21 mouse cellular contexts compared by ENCODE assay signal in the genomic region with DNA sequence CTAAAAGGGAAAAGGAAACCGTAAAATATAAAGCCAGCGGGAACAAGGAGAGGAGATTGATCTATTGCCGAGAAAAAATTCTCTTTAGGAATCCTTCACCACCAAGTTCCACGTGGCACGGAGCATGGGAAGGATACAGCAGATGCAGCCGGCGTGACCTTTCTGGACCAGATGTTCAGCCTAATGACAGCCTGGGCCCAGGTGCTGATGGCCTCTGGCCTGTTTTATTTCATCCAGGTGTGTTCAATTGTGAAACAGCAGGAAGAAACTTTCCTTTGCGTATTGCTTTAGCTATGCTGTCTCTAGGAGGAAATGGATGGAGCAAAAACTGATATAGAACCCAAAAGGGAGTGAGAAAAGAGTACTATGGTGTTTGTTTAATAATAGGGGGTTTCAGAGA. TPM values are rescaled to one million over a fixed set of nuclear protein-coding genes. Genes with fewer than 3 reads are reported as not detected.
DNase-seq lines count a peak whose midpoint lies in the region; ATAC-seq and TF ChIP-seq lines count a peak whose summit lies in the region.
"Had no signal": no experiment of that assay in that cellular context is flagged by ENCODE, and none has a peak within 500 bp of the region (broad histone marks: within the 10 kb centered on the region; RNA-seq: fewer than 3 reads in every experiment).

No protein-coding gene starts in this region.

- no peak overlapping the region for H3K9ac ChIP-seq in heart, embryonic 13.5 days
- no peak overlapping the region for H3K9ac ChIP-seq in stomach, embryonic 14.5 days (replicated peaks; ENCODE audit: low read depth, low read length)
- H3K9ac ChIP-seq: embryonic facial prominence, embryonic 13.5 days; midbrain, embryonic 13.5 days had no signal

- 62% methylated on average over 8 of the region's 8 CpGs for WGBS in heart, embryonic 13.5 days
- 40% methylated on average over 8 of the region's 8 CpGs for WGBS in stomach, embryonic 14.5 days

- no peak for DNase-seq in heart, postnatal 25 days (ENCODE audit: low spot score)
- peak; percentile 33 for DNase-seq in kidney, postnatal 10 days
- DNase-seq in thymus, postnatal 10 days (ENCODE audit: low spot score in 2 of 2), result no peak
- DNase-seq in spleen, postnatal 36 days (ENCODE audit: low spot score in 2 of 2), result no peak
- DNase-seq: adrenal gland, postnatal 36 days; gastrocnemius, postnatal 25 days; heart, postnatal 14 days; thymus, adult 2 months had no signal

- no peak for ATAC-seq in heart, embryonic 13.5 days (ENCODE audit: extremely low read depth, insufficient number of reproducible peaks, low FRiP score, low TSS enrichment)
- ATAC-seq in stomach, embryonic 14.5 days (ENCODE audit: insufficient number of reproducible peaks, insufficient read depth, low FRiP score, low read depth), result peak; percentile 46
- ATAC-seq in cerebellum, adult (ENCODE audit: insufficient number of reproducible peaks, low FRiP score, low TSS enrichment), result no peak
- ATAC-seq: midbrain, embryonic 13.5 days had no signal

- H3K4me3 ChIP-seq in heart, embryonic 13.5 days, result no peak overlapping the region
- H3K4me3 ChIP-seq in embryonic fibroblast, embryonic 13.5 days (ENCODE audit: insufficient read depth, low read length), result no peak overlapping the region
- no peak overlapping the region for H3K4me3 ChIP-seq in stomach, embryonic 14.5 days (ENCODE audit: low read depth, low read length)
- H3K4me3 ChIP-seq: embryonic facial prominence, embryonic 13.5 days; forebrain, embryonic 10.5 days; midbrain, embryonic 13.5 days had no signal

- H3K4me2 ChIP-seq in heart, embryonic 13.5 days, result no peak overlapping the region
- H3K4me2 ChIP-seq in stomach, embryonic 14.5 days (replicated peaks; ENCODE audit: low read depth, low read length), result no peak overlapping the region
- H3K4me2 ChIP-seq: embryonic facial prominence, embryonic 13.5 days; midbrain, embryonic 13.5 days had no signal

- peak overlapping the region; percentile 48; the same call in 1 of the 2 replicates for H3K27ac ChIP-seq in heart, embryonic 13.5 days (replicated peaks)
- H3K27ac ChIP-seq in embryonic fibroblast, embryonic 13.5 days (ENCODE audit: insufficient read depth, low read length), result peak overlapping the region; percentile 19; the same call in 1 of the 2 replicates
- peak overlapping the region; percentile 78; the same call in 1 of the 2 replicates for H3K27ac ChIP-seq in stomach, embryonic 14.5 days (ENCODE audit: low read length)
- H3K27ac ChIP-seq: embryonic facial prominence, embryonic 13.5 days; forebrain, embryonic 10.5 days; macrophage; midbrain, embryonic 13.5 days had no signal

- H3K4me1 ChIP-seq in heart, embryonic 13.5 days, result peaks cover 12% of the 10 kb centered on the region
- peaks cover 19% of the 10 kb centered on the region for H3K4me1 ChIP-seq in embryonic fibroblast, embryonic 13.5 days (ENCODE audit: control insufficient read depth, insufficient read depth, low read length)
- peaks cover 16% of the 10 kb centered on the region for H3K4me1 ChIP-seq in stomach, embryonic 14.5 days (ENCODE audit: control insufficient read depth, insufficient read depth, low read length)
- H3K4me1 ChIP-seq: embryonic facial prominence, embryonic 13.5 days; forebrain, embryonic 10.5 days; midbrain, embryonic 13.5 days had no signal

- H3K27me3 ChIP-seq in heart, embryonic 13.5 days (replicated peaks), result no peaks in the 10 kb centered on the region
- H3K27me3 ChIP-seq in stomach, embryonic 14.5 days (ENCODE audit: control insufficient read depth, insufficient read depth, low read length), result no peaks in the 10 kb centered on the region
- H3K27me3 ChIP-seq: CH12.LX; embryonic facial prominence, embryonic 13.5 days; midbrain, embryonic 13.5 days had no signal

- no peaks in the 10 kb centered on the region for H3K9me3 ChIP-seq in heart, embryonic 13.5 days
- no peaks in the 10 kb centered on the region for H3K9me3 ChIP-seq in stomach, embryonic 14.5 days (ENCODE audit: control insufficient read depth, low read depth, low read length)
- H3K9me3 ChIP-seq: embryonic facial prominence, embryonic 13.5 days; forebrain, embryonic 10.5 days; midbrain, embryonic 13.5 days had no signal

- intact Hi-C loops in heart, postnatal 25 days (cut with DNase I), result no loop called here

- TF ChIP-seq CTCF in embryonic fibroblast, embryonic 13.5 days (IDR thresholded peaks at IDR 0.05; ENCODE audit: borderline replicate concordance, insufficient read depth, low read length), result no peak

- H3K36me3 ChIP-seq in heart, embryonic 13.5 days, result no peaks in the 10 kb centered on the region
- H3K36me3 ChIP-seq in stomach, embryonic 14.5 days (ENCODE audit: control insufficient read depth, insufficient read depth, low read length), result no peaks in the 10 kb centered on the region
- H3K36me3 ChIP-seq: embryonic facial prominence, embryonic 13.5 days; forebrain, embryonic 10.5 days; midbrain, embryonic 13.5 days had no signal

- no peak for TF ChIP-seq POLR2A in embryonic fibroblast, embryonic 13.5 days (IDR thresholded peaks at IDR 0.05; ENCODE audit: low read depth, low read length)

RNA-seq across cellular contexts. Expression of gene Tmem52b, which starts 0.5 kb away (rescaled TPM):
- polyA plus RNA-seq in heart, embryonic 13.5 days (2015; fragmentation: Nextera tagmentation; extraction: Ambion mirVana), result 0.12 TPM in 1 of 2 replicates, not detected in the other
- not detected for total RNA-seq in heart, postnatal 25 days (2021)
- 0.48 TPM in 1 of 2 replicates, not detected in the other for polyA plus RNA-seq in embryonic fibroblast, embryonic 13.5 days (2011; ENCODE audit: insufficient read length, low read depth, missing spikeins)
- not detected in 2 replicates for polyA plus RNA-seq in stomach, embryonic 14.5 days (2014; fragmentation: Nextera tagmentation; extraction: Ambion mirVana)
- total RNA-seq: adrenal gland, postnatal 36 days; CH12.LX; gastrocnemius, postnatal 25 days; heart, postnatal 14 days; layer of hippocampus, postnatal 14 days; left cerebral cortex, postnatal 36 days had no signal
- polyA plus RNA-seq: embryonic facial prominence, embryonic 13.5 days; forebrain, embryonic 10.5 days; frontal cortex, adult 2 months; liver, embryonic 16.5 days; macrophage; midbrain, embryonic 13.5 days; thymus, adult 2 months had no signal

RNA-seq across cellular contexts. Expression of gene Olr1, which starts 5.9 kb away (rescaled TPM):
- 0.29 and 0.48 TPM in 2 replicates for polyA plus RNA-seq in heart, embryonic 13.5 days (2015; fragmentation: Nextera tagmentation; extraction: Ambion mirVana)
- under 1 TPM; 0.06 to 0.47 TPM for total RNA-seq in heart, postnatal 25 days (2021)
- 2.9 and 10.2 TPM in 2 replicates for polyA plus RNA-seq in embryonic fibroblast, embryonic 13.5 days (2011; ENCODE audit: insufficient read length, low read depth, missing spikeins)
- polyA plus RNA-seq in stomach, embryonic 14.5 days (2014; fragmentation: Nextera tagmentation; extraction: Ambion mirVana), result not detected in 2 replicates
- total RNA-seq: CH12.LX; gastrocnemius, postnatal 25 days; layer of hippocampus, postnatal 14 days; left cerebral cortex, postnatal 36 days had no signal
- polyA plus RNA-seq: embryonic facial prominence, embryonic 13.5 days; forebrain, embryonic 10.5 days; midbrain, embryonic 13.5 days had no signal

RNA-seq across cellular contexts. Expression of gene Gabarapl1, which starts 20.1 kb away (rescaled TPM):
- 40.3 and 41.3 TPM in 2 replicates for polyA plus RNA-seq in heart, embryonic 13.5 days (2015; fragmentation: Nextera tagmentation; extraction: Ambion mirVana)
- total RNA-seq in heart, postnatal 25 days (2021), result 100 to 1,000 TPM in 1 of 2 experiments, 10 to 100 TPM in 1; 97.1 to 107 TPM
- polyA plus RNA-seq in embryonic fibroblast, embryonic 13.5 days (2011; ENCODE audit: insufficient read length, low read depth, missing spikeins), result 92.0 and 113 TPM in 2 replicates
- 13.2 and 15.6 TPM in 2 replicates for polyA plus RNA-seq in stomach, embryonic 14.5 days (2014; fragmentation: Nextera tagmentation; extraction: Ambion mirVana)

Comparison
In these comparisons a context has a peak if more than half of its experiments do, and no peak if none do; other contexts are left out.
1. H3K27ac ChIP-seq: peak in every context shown above with its lines; median percentile 78 in stomach, embryonic 14.5 days; 48 in heart, embryonic 13.5 days; 19 in embryonic fibroblast, embryonic 13.5 days.